Mouse (Mus musculus) CH12.LX (cell line): ENCODE results near the gene Rpl6.
A peak's percentile ranks its signal among the peaks of the same experiment; 100 is the strongest.

Experiments used
- BHLHE40 ChIP-seq: IDR thresholded peaks from 2 replicates; pipeline ENCODE4 v1.6.1; 2011; ENCODE audit warnings: mild to moderate bottlenecking, low read depth, low read length, improper control_type of control experiment
- CHD1 ChIP-seq: IDR thresholded peaks from 2 replicates; pipeline ENCODE4 v1.6.1; 2012; ENCODE audit warnings: low read depth, low read length, improper control_type of control experiment, inconsistent platforms
- CHD2 ChIP-seq: IDR thresholded peaks from 2 replicates; pipeline ENCODE4 v1.6.1; 2011; ENCODE audit warnings: low read length, improper control_type of control experiment
- CTCF ChIP-seq, 2 experiments: IDR thresholded peaks in 1 of 2; conservative IDR thresholded peaks in 1 of 2; 2 replicates each; pipeline ENCODE4 v1.5.1; 2011 to 2012; ENCODE audit warnings: low read depth in 2 of 2, low read length in 2 of 2, improper control_type of control experiment in 1 of 2, inconsistent platforms in 1 of 2, mild to moderate bottlenecking in 1 of 2, moderate library complexity in 1 of 2
- EP300 ChIP-seq: IDR thresholded peaks from 2 replicates; pipeline ENCODE4 v1.6.1; 2011; ENCODE audit warnings: low read length, improper control_type of control experiment
- NELFE ChIP-seq: IDR thresholded peaks from 2 replicates; pipeline ENCODE4 v1.6.1; 2011; ENCODE audit warnings: low read depth, low read length, improper control_type of control experiment
- NRF1 ChIP-seq: IDR thresholded peaks from 2 replicates; pipeline ENCODE4 v1.6.1; 2014; ENCODE audit warnings: low read depth, mild to moderate bottlenecking, inconsistent platforms, low read length, improper control_type of control experiment, moderate library complexity
- POLR2A ChIP-seq: IDR thresholded peaks from 2 replicates; pipeline ENCODE4 v1.6.1; 2011; ENCODE audit warnings: low read depth, mild to moderate bottlenecking, improper control_type of control experiment, low read length
- POLR2AphosphoS2 ChIP-seq: IDR thresholded peaks from 2 replicates; pipeline ENCODE4 v1.6.1; 2011; ENCODE audit warnings: low read depth, low read length, improper control_type of control experiment
- SIN3A ChIP-seq: IDR thresholded peaks from 2 replicates; pipeline ENCODE4 v1.6.1; 2012; ENCODE audit warnings: low read length, improper control_type of control experiment, inconsistent platforms
- ZNF384 ChIP-seq: IDR thresholded peaks from 2 replicates; pipeline ENCODE4 v1.6.1; 2012; ENCODE audit warnings: low read depth, low read length, improper control_type of control experiment, inconsistent platforms

DNA sequence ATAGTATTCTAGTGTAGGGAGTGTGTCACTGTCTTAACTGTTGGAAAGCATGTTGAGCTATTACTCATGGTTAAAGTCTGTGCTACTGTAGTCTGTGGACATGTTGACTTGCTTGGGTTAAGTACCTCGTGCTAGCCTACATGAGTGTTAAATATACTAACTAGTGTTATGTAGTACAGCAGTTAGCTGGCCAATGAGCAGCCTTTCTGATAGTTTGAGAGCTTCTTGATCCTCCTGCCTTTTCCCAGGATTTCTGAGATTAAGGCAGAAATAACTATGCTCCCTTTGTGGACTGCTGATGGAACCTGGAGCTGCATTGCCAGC is 6.3 kb downstream of the Rpl6 start:
- TF ChIP-seq EP300, result no peak
- TF ChIP-seq CHD2, result peak; percentile 58; the same call in 1 of the 2 replicates
- no peak for TF ChIP-seq NRF1
- peak; percentile 57 for TF ChIP-seq POLR2AphosphoS2
- TF ChIP-seq ZNF384, result no peak
- TF ChIP-seq BHLHE40, result no peak
- TF ChIP-seq CHD1, result no peak
- TF ChIP-seq NELFE, result no peak
- no peak for TF ChIP-seq CTCF (conservative IDR thresholded peaks at IDR 0.05 in 1 of 2, IDR thresholded peaks at IDR 0.05 in 1 of 2; ENCODE audit: low read depth in 2 of 2, low read length in 2 of 2)
- TF ChIP-seq POLR2A, result no peak
- no peak for TF ChIP-seq SIN3A
